Mouse (Mus musculus) kidney, postnatal 4 days (tissue): Measurements from ENCODE around the gene Pum1.

Experiments
- DNase-seq, 2 experiments: peaks; one replicate each; pipeline ENCODE4 v3.0.0; 2021; ENCODE audit warnings: mixed read lengths in 2 of 2

Gene Pum1

GRCm38 (mm10) chr4:130820594-130821255, 157.6 kb downstream of the Pum1 start:
- DNase-seq, result no peak

DNA sequence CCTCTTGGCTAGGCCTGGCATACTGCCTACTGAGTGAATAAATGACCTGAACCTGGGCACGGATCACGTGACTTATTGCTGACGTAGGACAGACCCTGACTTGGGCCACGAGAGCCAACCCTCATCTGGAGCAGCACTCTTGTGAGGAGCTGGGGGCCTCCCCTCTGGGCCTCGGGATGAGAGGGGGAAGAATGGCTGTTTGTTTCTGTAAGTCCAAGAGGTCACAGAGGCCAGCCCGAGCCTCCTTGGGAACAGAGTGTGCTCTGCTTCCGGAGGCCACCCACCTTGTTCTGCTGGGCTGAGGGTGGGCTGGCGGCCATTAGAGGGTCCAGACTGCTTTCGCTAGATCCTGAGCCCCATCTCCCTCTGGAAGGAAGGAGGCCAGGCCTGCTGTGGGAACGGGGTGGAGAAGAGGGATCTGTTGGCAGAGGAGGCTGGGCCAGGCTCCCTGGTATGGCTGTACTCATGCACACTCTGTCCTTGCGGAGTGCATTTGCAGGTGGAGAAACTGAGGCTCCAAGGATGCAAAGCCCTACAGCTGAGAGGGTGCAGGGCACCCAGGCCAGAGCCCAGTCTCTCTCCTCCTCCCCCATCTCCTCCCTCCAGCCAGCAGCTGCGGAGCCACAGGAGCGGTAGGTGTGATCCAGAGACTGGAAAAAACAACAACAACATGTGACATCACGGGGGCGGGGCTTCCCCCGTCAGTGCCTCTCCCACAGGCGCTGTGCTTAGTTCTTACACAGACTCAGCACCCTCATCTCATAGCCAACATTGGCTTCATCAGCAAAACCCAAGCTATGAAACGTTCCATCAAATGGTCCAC, 165.9 kb downstream of the Pum1 start:
- DNase-seq, result peak; percentile 75 to 82
